Mouse (Mus musculus) ovary, adult 18-20 months (tissue): ENCODE results near the gene Ybx3.

Source experiments
- DNase-seq: peaks from one replicate; pipeline ENCODE4 v3.0.0; 2022; ENCODE audit warnings: low spot score, mixed read lengths

Ybx3 gene

DNA sequence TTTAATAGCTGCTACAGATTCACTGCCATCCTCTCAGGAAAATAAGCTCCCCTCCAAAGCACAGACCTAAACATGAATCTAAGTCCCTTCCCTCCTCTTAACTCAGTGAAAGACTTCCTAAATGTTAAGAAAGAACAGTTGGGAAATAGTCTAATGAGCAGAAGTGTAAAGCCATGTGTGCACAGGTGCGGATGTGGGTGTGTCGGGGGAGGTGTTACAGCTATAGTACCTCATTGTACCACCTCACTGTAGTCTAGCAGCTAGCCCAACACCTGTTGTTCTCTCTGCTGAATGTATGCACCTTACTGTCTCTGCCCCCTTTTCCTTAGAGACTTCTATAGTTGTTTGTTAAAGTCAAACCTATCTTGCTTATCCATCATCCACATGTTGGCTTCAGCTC lies 61.2 kb downstream of the Ybx3 start:
- no peak for DNase-seq

DNA sequence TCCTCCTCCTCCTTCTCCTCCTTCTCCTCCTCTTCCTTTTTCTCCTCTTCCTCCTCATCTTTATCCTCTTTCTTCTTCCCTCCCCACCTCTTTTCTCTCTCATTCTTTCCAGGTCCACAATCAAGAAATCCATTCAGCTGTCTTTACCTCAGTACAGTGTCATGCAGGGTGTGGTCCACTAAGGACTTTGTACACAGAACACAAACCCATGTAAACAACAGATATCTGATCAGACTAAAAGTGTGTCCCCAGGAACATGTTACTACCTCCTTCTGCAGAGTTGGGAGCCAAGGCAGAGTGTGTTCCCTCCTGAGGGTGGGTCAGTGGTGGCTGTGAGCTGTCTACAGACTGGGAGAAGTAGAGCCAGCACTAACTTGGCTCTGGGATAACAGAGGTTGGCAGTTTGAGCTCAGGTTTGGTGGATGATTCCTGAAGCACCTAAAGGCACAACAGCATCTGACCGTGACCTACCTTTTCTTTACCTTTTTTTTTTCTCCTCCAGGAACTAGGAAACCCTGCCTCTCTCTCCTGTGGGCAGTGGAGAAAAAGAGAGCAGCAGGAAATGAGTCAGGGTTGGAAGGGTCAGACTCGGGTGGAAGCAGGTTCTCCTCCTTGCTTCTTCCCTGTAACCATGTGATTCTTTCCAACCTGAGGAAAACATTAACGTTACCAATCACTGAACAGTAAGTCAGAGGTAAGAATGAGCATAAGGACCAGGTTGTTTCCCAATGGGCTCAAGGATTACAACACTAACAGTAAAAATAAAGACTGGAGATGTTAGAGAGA lies 66.2 kb downstream of the Ybx3 start:
- no peak for DNase-seq

DNA sequence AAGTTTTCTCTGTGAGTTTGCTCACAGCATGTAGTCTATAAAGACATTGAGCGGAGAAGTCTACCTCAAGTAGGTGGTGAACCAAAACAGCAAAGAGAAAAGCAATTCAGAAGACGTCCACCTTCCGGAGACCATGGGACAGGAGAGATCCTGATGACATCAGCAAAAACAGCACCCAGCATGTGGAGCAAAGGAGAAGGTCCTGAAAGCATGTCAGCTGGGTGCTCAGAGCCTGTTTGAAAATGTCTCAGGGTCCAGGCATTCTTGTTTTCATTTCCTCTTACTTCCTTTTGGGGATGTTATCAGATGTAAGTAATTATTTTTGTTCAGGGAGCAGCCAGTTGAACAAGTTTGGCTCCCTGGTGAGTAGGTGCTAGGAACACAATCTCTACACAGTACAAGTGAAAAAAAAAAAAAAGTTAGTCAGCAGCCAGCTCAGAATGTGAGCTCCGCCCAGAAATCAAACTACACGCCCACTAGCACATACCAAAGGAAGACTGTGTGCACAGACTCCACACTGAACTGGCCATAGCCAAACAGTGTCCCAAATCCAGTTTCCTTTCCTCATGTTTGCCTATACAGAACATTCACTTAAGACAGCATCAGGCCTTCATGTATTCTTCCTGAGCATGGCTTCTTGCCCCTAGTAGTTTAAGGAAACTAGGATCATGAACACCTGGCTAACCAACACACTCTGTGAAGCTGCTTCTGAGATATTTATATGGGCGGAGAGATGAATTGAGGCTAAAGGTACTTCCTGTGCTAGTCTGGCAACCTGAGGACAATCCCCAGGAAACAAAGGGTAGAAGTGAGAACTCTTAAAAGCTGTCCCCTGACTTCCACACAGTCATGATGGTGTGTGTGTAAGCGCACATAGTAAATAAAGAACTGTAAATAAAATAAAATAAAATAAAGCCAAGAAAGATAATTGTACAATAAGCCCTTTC lies 71.8 kb downstream of the Ybx3 start:
- DNase-seq = no peak
